Mouse (Mus musculus): ENCODE measurements around the gene Snx29.
A peak's percentile ranks its signal among the peaks of the same experiment; 100 is the strongest.

Gene Snx29

DNA sequence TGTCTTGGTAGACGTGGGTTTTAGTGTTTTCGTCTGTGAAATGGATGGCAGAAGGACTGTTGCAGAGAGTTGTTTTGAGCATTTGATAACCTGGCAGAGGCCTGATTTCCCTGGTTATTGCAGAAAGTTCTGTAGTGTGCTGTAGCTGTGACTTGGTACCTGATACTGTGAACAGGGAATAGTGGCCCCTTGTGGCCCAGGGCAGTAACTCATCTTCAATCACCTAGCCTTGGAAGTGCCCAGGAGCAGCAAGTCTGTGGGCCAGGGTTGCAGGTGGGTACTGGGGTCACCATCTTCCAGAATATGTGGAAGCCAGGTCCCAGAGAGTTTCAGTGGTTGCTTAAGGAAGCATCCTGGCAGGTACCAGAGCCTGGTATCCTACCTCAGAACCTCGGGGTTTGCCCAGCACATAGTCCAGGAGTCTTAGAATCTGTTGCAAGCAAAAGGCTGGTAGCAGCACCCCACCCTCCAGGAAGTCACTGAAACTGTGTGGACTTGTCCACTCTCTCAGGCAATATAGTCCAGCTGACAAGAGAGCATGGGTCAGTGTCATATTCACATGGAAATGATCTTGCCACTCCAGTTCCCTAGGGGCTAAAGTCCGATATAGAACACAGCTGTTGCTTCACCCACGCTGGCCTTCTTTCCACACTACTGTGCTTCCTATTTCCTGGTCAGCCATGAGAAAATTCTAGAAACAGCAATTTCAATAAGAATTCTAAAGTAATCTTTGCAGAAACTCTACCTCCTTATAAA lies 281.1 kb downstream of the Snx29 start:
- peak; percentile 34 for DNase-seq

DNA sequence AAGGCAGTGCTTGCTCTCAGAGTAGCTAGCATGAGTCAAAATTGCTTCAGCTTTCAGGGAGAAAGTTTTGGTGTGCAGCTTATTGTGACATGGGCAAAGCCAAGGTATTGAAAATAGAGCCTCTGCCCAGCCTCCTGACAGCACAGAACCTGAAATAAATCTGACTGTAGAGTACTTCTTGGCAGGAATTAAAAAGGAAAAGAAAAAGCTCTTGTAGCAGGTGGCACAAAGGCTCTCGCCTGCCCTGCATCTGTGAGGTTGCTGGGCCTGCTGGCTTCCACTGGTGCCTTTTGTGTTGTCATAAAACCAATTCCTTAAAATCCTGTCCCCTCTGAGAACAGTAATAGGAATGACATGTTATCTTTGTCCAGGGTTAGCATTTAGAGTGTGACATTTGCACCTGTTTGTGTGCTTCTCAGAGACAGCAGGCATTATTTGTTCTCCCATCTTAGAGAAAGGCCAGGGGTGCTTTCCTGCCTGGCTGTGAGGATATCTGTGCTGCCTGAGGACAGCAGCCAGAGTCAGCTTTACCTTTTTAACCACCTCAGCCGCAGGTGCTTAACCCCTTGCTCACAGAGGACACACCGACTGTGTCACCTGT lies 289.9 kb downstream of the Snx29 start:
- DNase-seq: no peak

- DNase-seq: no peak
These were observed 291.8 kb downstream of the Snx29 start for GRCm38 (mm10) chr16:11614401-11615014.

- DNase-seq: no peak
These were observed 292.9 kb downstream of the Snx29 start for GRCm38 (mm10) chr16:11615633-11616032.

- no peak for DNase-seq
These were observed 297.2 kb downstream of the Snx29 start for GRCm38 (mm10) chr16:11619951-11620350.

DNA sequence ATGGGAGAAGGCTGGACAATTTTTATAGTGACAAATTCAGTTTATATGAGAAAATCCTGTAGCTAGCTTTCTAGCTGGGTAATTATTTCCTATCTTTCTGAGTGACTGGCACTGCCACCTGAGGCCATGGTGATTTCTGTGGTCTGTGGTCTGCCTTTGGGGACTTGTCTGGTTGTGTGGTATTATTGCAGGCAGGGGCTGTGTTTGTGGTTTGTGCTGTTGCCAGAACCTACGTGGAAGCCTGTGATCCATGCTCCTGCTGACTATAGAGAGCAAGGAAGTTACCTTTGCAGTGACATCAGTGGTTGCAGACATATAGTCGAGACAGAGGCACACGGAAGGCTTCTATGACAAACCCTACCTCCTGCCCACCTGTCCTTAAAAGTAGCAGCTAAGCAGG lies 298.3 kb downstream of the Snx29 start:
- DNase-seq: no peak

- no peak for DNase-seq
These were observed 299.0 kb downstream of the Snx29 start for GRCm38 (mm10) chr16:11621664-11622063.

GRCm38 (mm10) chr16:11623032-11623431 lies 300.3 kb downstream of the Snx29 start:
- DNase-seq: no peak

DNA sequence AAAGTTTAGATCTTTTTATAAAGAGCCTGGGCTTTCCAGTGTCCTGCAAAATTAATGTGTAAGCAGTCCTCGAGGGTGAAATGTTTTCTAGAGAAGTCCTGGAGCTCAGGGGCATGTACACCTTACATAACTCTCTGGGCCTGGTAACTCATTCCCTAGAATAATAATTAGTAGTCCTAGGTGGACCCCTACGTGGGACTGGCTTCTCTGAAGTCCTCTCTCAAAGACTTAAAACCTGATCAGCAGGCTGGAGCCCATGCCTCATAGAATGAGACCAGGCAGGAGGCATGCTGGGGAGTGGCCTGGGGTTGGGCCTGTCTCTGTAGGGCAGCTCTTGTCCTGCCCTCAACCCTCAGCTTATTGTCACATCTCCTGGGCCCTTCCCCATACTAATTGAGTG lies 301.4 kb downstream of the Snx29 start:
- DNase-seq: no peak

GRCm38 (mm10) chr16:11626004-11626481 lies 303.3 kb downstream of the Snx29 start:
- no peak for DNase-seq

- DNase-seq: no peak
These were observed 303.9 kb downstream of the Snx29 start for GRCm38 (mm10) chr16:11626616-11627015.

DNA sequence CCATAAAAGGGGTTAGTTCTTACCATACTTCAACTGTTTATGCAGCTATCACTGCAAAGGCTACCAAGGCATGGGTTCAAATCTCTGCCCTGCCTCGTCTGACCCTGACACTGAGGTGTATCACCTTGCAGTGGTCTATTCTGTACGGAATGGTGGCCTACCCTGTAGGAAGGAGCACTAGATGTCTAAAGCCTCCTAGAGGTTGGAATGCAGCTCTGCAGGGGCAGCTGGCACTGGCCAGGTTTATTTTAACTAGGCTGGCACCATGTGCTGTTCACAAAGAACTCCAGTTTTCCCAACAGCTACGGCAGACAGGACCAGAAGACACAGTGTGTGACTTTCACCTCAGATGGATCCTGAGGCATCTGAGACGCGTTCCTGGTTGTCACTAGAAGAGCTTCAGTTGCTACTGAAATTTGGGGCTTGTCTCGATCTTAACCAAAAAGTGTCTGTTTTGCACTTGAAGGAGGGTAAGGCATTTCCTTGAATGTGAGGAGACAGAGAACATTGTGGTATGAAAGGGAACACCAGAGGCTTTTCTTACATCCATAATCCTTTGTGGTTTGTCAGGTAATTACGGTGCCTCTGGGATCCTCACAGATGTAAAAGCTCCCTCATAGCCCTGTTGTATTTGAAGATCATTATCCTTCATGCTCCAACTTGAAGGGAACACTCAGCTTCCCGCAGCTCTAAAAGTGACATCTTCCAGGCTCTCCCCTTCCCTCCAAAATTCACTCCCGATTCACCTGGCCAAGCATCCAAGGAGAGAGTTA lies 305.3 kb downstream of the Snx29 start:
- DNase-seq: peak; percentile 24

DNA sequence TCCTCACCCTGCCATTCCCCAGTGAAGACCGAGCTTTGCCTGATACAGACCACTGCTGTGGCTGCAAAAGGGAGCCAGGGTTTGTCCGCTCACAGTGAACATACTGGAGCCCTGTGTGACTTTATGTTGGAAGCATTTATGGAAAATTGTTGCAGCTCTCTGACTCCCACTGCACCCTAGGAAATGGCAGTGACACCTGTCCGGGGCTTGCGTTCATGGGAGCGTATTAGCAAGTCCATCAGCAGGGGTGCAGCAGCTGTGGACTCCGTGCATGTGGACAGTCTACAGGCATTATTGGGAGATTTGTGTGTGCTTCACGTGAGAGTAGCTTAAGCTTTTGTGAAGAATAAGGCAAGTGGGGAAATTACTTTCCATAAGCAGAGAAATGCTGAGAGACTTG lies 307.0 kb downstream of the Snx29 start:
- no peak for DNase-seq

DNA sequence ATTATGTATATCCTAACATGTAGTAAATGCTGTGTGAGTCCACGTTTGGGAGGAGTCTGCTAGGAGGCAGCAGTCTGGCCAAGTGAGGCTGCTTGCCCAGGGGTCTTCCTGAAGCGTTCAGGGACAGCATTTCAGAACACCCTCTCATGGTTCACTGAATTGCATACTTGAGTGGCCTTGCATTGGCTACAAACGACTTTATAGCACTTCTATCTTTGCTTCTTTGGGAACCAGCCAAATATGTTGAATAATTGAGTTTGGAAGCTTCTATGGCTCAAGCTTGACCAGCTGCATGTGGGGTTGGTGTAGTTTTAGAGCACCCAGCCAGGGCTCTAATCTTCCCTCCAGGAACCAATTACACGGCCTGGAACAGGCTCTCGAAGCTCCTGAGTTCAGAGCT lies 307.8 kb downstream of the Snx29 start:
- DNase-seq: peak; percentile 7

GRCm38 (mm10) chr16:11632205-11632747 lies 309.6 kb downstream of the Snx29 start:
- no peak for DNase-seq

GRCm38 (mm10) chr16:11636196-11636733 lies 313.6 kb downstream of the Snx29 start:
- DNase-seq: no peak

DNA sequence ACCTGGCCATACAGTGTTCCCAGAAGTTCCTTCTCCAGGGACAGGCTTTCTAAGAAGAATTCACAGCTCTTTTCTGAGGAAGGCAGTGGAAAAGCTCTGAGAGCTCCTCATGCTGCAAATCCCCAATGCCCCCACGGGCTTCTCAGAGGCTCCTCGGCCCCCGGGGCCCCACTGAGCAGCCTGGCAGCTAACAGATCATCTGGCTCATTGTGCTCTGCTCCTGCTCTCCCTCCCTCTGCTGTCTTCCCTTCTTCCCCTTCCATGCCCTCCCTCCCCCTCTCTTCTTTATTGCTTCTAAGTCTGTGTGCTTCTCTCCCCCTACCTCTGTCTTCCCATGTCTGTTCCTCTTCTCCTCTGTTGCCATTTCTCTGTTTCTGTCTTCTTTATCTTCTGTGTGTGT lies 314.2 kb downstream of the Snx29 start:
- no peak for DNase-seq

DNA sequence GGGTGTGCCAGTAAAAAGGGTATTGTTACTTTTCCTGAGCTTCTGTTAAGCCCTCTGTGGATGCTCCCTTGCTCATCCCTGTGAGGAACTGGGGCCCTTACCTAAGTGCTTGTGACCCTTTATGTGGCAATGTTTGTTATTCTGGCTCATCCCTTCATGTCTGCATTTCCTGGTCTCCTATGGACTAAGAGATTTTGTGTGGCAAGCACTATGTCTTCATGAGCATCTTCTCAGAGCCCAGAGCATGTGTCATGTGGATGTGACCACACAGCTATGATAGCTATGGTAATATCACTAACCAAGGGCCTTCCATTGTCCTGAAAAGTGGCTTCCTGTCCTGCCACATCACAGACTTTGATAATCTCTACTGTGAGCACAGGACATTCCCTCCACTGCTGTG lies 315.1 kb downstream of the Snx29 start:
- no peak for DNase-seq

DNA sequence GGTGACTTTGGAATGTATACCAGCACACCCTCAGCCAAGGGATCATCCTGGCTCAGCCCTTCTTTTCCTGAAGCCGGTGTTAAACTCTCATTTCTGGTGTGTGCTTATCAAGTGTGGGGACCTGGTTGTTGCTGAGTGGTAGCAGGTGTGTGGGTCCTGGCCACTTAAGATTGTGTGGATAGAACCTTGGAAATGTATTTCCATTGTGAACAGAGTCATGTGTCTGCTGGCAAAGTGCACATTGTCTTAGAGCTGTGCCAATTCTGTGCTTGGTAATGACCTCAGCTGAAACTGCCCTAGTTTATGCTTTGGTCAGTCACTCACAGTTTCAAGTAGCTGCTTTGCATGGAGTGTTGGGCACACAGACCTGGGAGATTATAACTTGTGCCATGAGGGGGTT lies 316.0 kb downstream of the Snx29 start:
- peak; percentile 21 for DNase-seq

DNA sequence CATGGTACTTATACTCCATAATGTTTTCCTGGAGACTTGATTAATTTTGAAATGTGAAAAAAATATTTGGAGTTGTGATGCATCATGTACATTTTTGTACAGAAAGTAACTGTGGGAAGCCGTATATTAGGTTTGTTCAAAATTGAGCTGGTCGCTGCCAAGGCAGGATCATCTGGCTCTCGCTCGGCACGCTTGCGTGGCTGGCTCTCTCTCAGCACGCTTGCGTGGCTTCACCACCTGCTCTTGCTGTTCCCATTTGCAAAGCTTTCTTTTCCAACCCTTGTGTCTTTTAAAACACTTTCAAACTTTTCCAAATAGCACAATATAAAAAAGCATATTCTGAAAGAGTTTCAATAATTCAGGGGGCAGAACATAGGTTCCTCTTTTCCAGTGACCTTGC lies 317.2 kb downstream of the Snx29 start:
- no peak for DNase-seq

DNA sequence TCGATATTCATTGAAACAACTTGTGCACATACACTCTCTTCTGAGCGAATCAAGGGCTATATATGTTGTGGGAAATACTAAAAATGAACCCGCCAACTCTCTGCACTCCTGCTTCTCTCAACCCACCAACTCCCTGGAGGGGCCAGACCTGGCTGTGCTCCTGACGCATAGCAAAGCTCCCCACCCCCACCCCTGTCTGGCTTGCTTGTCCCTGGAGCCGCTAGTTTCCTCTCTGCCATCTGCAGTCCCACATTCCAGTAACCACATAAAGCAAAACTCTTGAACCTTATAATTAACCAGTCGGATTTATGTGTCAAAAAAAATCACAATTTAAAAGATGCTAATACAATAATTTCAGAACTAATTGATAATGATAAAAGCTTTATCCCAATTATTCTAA lies 320.9 kb downstream of the Snx29 start:
- DNase-seq: no peak

DNA sequence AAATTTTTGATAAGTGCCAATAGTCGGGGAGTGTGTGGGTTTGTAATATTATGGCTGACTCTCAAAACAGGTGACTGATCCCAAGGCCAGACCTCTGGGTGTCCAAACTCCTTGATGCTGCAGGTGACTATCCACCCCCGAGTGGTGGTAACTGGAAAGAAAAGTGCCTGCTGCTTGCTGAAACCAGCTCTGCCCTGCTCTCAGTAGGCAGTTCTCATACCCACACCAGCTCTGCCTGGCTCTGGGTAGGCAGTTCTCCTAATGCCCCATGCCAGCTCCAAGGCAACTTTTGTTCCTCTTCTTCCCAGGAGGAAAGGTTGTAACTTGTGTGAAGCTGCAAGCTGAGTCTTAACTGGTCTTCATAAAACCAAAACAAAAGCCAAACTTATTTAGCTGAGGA lies 321.7 kb downstream of the Snx29 start:
- DNase-seq: no peak

DNA sequence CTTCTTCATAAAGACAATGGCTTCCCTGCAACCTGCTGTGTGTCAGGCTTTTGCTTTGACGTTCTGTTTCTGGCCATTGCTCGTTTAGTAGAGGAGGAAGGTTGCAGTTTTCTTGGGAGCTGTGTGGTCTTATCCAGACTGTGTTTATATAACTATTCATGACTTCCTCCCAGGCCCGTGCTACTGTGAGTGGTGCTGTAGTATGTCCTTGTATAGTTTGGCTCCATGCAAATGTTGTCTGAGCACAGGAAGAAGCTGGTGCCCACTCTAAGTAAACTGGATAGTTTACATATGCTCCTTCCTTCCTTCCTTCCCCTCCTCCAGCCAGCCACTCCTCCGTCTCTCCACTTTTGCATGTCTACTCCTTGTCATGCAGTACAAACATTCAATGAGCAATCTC lies 323.0 kb downstream of the Snx29 start:
- DNase-seq: peak; percentile 53

Data from lung, postnatal 36 days (tissue).